Mouse (Mus musculus): Measurements from ENCODE around the gene Osbpl11. TPM values are rescaled to one million over a fixed set of nuclear protein-coding genes. Genes with fewer than 3 reads are reported as not detected.
"Not testable (repeated sequence)": the region's sequence is repeated elsewhere in the genome, so short reads cannot be mapped to it uniquely, and the experiment has no call there.

The Osbpl11 gene
- polyA plus RNA-seq, 1 experiment from 2014 or later: 17.8 TPM

- peak; percentile 51; the same call in 1 of the 2 replicates for ATAC-seq (replicated peaks; ENCODE audit: low FRiP score, low read depth)
- DNase-seq (ENCODE audit: low spot score): peak; percentile 70
- Histone ChIP-seq H3K9me3 (replicated peaks; ENCODE audit: low read length) (no peaks in the 10 kb centered on the region), H3K4me2 (ENCODE audit: low read length) (no peak overlapping the region), H3K4me3 (replicated peaks; ENCODE audit: low read depth, low read length) (no peak overlapping the region), H3K9ac (ENCODE audit: low read depth, low read length) (no peak overlapping the region), H3K36me3 (ENCODE audit: insufficient read depth, low read length) (peaks cover 10% of the 10 kb centered on the region), H3K4me1 (replicated peaks; ENCODE audit: insufficient read depth, low read length) (no peaks in the 10 kb centered on the region), H3K27me3 (ENCODE audit: insufficient read depth, low read length) (no peaks in the 10 kb centered on the region), H3K27ac (no peak overlapping the region)
- 62% methylated on average over 4 of the region's 5 CpGs for WGBS
- peak; percentile 66 for TF ChIP-seq CTCF (IDR thresholded peaks at IDR 0.05; ENCODE audit: low read depth)
Observed at GRCm38 (mm10) chr16:33195686-33196313, 10.9 kb downstream of the Osbpl11 start.

- WGBS: 79% methylated on average over 6 of the region's 6 CpGs
- Histone ChIP-seq H3K4me2 (ENCODE audit: low read length) (no peak overlapping the region), H3K27me3 (ENCODE audit: insufficient read depth, low read length) (no peaks in the 10 kb centered on the region), H3K27ac (no peak overlapping the region), H3K36me3 (ENCODE audit: insufficient read depth, low read length) (peaks cover 16% of the 10 kb centered on the region), H3K9me3 (replicated peaks; ENCODE audit: low read length) (no peaks in the 10 kb centered on the region), H3K9ac (ENCODE audit: low read depth, low read length) (no peak overlapping the region), H3K4me3 (replicated peaks; ENCODE audit: low read depth, low read length) (no peak overlapping the region), H3K4me1 (replicated peaks; ENCODE audit: insufficient read depth, low read length) (no peaks in the 10 kb centered on the region)
- TF ChIP-seq CTCF (IDR thresholded peaks at IDR 0.05; ENCODE audit: low read depth): no peak
- DNase-seq (ENCODE audit: low spot score) (no peak), ATAC-seq (replicated peaks; ENCODE audit: low FRiP score, low read depth) (peak; percentile 23; the same call in 1 of the 2 replicates)
Observed at GRCm38 (mm10) chr16:33196578-33196977, 11.7 kb downstream of the Osbpl11 start.

- ATAC-seq (replicated peaks; ENCODE audit: low FRiP score, low read depth): no peak
- H3K27me3 ChIP-seq (ENCODE audit: insufficient read depth, low read length): no peaks in the 10 kb centered on the region
- peaks cover 16% of the 10 kb centered on the region for H3K36me3 ChIP-seq (ENCODE audit: insufficient read depth, low read length)
- H3K4me2 ChIP-seq (ENCODE audit: low read length): no peak overlapping the region
- no peak for TF ChIP-seq CTCF (IDR thresholded peaks at IDR 0.05; ENCODE audit: low read depth)
- H3K9ac ChIP-seq (ENCODE audit: low read depth, low read length): no peak overlapping the region
- H3K27ac ChIP-seq: no peak overlapping the region
- WGBS: 84% methylated on average over 8 of the region's 8 CpGs
- no peak for DNase-seq (ENCODE audit: low spot score)
- no peaks in the 10 kb centered on the region for H3K9me3 ChIP-seq (replicated peaks; ENCODE audit: low read length)
- no peak overlapping the region for H3K4me3 ChIP-seq (replicated peaks; ENCODE audit: low read depth, low read length)
- no peaks in the 10 kb centered on the region for H3K4me1 ChIP-seq (replicated peaks; ENCODE audit: insufficient read depth, low read length)
Observed at GRCm38 (mm10) chr16:33200589-33200988, 15.7 kb downstream of the Osbpl11 start.

- H3K9me3 ChIP-seq (replicated peaks; ENCODE audit: low read length): no peaks in the 10 kb centered on the region
- no peak overlapping the region for H3K9ac ChIP-seq (ENCODE audit: low read depth, low read length)
- H3K4me1 ChIP-seq (replicated peaks; ENCODE audit: insufficient read depth, low read length): no peaks in the 10 kb centered on the region
- H3K36me3 ChIP-seq (ENCODE audit: insufficient read depth, low read length): peaks cover 48% of the 10 kb centered on the region; the same call in 1 of the 2 replicates
- H3K27ac ChIP-seq: no peak overlapping the region
- H3K4me2 ChIP-seq (ENCODE audit: low read length): no peak overlapping the region
- no peak overlapping the region for H3K4me3 ChIP-seq (replicated peaks; ENCODE audit: low read depth, low read length)
- WGBS: 89% methylated on average over 2 of the region's 2 CpGs
- ATAC-seq (replicated peaks; ENCODE audit: low FRiP score, low read depth): no peak
- no peaks in the 10 kb centered on the region for H3K27me3 ChIP-seq (ENCODE audit: insufficient read depth, low read length)
- TF ChIP-seq CTCF (IDR thresholded peaks at IDR 0.05; ENCODE audit: low read depth): no peak; the same call in 1 of the 2 replicates
- no peak for DNase-seq (ENCODE audit: low spot score)
Observed at GRCm38 (mm10) chr16:33210812-33211211, 25.9 kb downstream of the Osbpl11 start.

- no peak overlapping the region for H3K9ac ChIP-seq (ENCODE audit: low read depth, low read length)
- DNase-seq (ENCODE audit: low spot score): peak; percentile 37
- no peak overlapping the region for H3K4me3 ChIP-seq (replicated peaks; ENCODE audit: low read depth, low read length)
- no peak for TF ChIP-seq CTCF (IDR thresholded peaks at IDR 0.05; ENCODE audit: low read depth)
- no peaks in the 10 kb centered on the region for H3K27me3 ChIP-seq (ENCODE audit: insufficient read depth, low read length)
- H3K4me1 ChIP-seq (replicated peaks; ENCODE audit: insufficient read depth, low read length): no peaks in the 10 kb centered on the region
- H3K9me3 ChIP-seq (replicated peaks; ENCODE audit: low read length): no peaks in the 10 kb centered on the region
- ATAC-seq (replicated peaks; ENCODE audit: low FRiP score, low read depth): no peak
- peaks cover 20% of the 10 kb centered on the region for H3K36me3 ChIP-seq (ENCODE audit: insufficient read depth, low read length)
- 60% methylated on average over 9 of the region's 9 CpGs for WGBS
- no peak overlapping the region for H3K4me2 ChIP-seq (ENCODE audit: low read length)
- H3K27ac ChIP-seq: no peak overlapping the region
Observed at GRCm38 (mm10) chr16:33216313-33217003, 31.6 kb downstream of the Osbpl11 start.

- not testable (repeated sequence) for H3K27ac ChIP-seq; ATAC-seq (replicated peaks; ENCODE audit: low FRiP score, low read depth)
- 57% methylated on average over 3 of the region's 3 CpGs for WGBS
Observed at GRCm38 (mm10) chr16:33217553-33218085, 32.7 kb downstream of the Osbpl11 start.

More at GRCm38 (mm10) chr16:33217553-33218085, 32.7 kb downstream of the Osbpl11 start:
- not testable (repeated sequence) for DNase-seq (ENCODE audit: low spot score); H3K27me3 ChIP-seq (ENCODE audit: insufficient read depth, low read length); H3K9me3 ChIP-seq (replicated peaks; ENCODE audit: low read length); H3K4me3 ChIP-seq (replicated peaks; ENCODE audit: low read depth, low read length); H3K4me2 ChIP-seq (ENCODE audit: low read length); H3K4me1 ChIP-seq (replicated peaks; ENCODE audit: insufficient read depth, low read length); H3K9ac ChIP-seq (ENCODE audit: low read depth, low read length)
- peaks cover 16% of the 10 kb centered on the region for H3K36me3 ChIP-seq (ENCODE audit: insufficient read depth, low read length)

Measured in kidney, postnatal 0 days (tissue).